Mouse (Mus musculus): Measurements from ENCODE around the gene Tcte2.
"Not testable (repeated sequence)": the region's sequence is repeated elsewhere in the genome, so short reads cannot be mapped to it uniquely, and the experiment has no call there.

Tcte2 gene

GRCm38 (mm10) chr17:13681686-13682085 lies 79.9 kb downstream of the Tcte2 start:
- DNase-seq: no peak

GRCm38 (mm10) chr17:13681126-13681525 lies 80.5 kb downstream of the Tcte2 start:
- DNase-seq: no peak

DNA sequence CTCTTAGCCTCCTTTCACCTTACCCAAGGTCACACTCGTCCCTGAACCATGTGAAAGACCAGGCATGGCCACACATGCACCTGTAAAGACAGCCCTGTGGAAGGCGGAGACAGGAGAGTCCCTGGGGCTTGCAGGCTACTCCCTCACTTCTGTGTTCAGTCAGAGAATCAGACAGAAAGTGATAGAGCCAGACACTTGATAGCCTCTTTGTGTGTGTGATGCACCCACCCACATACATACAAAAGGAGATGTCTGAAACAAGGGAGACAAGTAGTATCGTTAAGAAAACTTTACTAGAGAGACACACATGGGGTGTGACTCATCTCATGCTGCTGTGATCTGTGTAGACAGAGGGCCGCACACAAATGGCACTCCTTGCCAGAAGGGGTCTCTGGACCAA lies 81.3 kb downstream of the Tcte2 start:
- no peak for DNase-seq

GRCm38 (mm10) chr17:13679725-13680124 lies 81.9 kb downstream of the Tcte2 start:
- no peak for DNase-seq

GRCm38 (mm10) chr17:13677225-13678148 lies 84.1 kb downstream of the Tcte2 start:
- no peak for DNase-seq

DNA sequence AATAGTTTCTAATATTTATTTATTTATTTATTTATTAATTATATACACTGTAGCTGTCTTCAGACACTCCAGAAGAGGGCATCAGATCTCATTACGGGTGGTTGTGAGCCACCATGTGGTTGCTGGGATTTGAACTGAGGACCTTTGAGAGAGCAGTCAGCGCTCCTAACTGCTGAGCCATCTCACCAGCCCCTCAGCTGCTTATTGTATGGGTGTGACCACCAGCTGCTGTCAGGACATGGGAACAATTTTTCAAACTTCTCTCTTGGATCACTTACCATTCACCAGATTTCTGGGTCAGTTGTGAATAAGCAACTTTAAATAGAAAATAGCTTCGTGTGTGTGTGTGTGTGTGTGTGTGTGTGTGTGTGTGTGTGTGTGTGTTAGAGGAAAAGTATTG lies 85.5 kb downstream of the Tcte2 start:
- DNase-seq: not testable (repeated sequence)

GRCm38 (mm10) chr17:13675630-13676029 lies 86.0 kb downstream of the Tcte2 start:
- no peak for DNase-seq

GRCm38 (mm10) chr17:13674695-13675306 lies 86.8 kb downstream of the Tcte2 start:
- no peak for DNase-seq

DNA sequence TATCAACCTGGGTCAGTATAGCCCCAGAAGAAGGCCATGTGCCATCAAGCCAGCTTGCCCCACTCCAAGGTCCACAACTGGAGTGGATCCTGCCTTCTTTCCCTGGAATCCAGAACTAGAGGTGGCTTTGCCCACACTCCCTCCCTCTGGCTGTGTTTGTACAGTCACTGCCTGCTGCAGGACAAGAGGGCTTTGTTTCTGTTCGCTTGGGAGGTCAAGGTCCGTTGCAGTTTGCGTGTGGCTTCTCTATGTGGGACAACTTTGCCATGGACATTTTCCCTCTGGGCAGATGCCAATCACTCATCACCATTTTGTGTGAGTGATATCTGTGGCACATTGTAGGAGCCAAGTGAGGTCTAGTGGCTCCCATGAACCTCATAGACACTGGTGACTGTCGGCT lies 89.9 kb downstream of the Tcte2 start:
- no peak for DNase-seq

GRCm38 (mm10) chr17:13670227-13670626 lies 91.4 kb downstream of the Tcte2 start:
- no peak for DNase-seq

GRCm38 (mm10) chr17:13669206-13669605 lies 92.4 kb downstream of the Tcte2 start:
- DNase-seq: no peak

DNA sequence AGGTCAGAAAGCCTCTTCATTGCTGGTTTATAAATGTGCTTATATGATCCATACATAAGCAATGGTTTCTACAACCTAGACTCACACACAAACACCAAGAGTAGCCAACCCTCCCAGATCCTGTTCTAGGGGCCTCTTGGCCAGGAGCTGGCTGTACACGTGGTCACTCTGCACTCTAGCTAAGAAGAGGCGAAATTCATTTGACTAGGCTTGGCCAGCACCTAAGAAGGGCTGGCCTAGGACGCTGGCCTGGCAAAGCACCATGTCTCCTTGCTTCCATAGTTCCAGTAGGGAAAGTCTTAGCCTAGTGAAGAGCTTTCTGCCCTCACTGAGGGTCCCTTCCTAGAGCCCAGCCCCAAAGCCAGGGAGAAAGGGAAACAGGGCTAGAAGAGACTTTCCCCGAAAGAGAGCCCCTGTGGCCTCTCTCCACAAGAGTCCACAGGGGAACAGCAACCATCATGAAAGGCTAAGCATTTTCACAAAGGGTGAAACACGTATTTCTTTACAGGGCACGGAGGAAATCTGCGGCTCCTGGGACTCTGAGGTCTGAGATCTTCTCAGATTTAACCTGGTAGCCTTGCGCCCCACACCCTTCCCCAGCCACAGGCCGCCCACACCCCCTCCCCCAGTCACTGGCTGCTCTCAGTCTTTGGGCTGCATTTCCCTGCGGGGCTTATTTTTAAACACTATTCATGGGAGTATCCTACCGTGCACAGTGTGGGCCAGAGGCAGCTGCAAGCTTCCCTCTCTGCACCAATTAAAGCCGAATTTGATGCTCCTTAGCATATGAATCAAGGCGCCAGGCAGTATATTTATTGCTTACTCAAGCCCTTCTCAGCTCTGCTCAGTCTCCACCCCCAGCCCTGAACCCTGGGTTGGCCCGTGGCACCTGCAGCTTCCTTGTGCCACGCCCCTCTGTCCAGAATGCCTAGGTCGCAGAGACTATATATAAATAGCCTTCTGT lies 93.3 kb downstream of the Tcte2 start:
- peak; percentile 60 for DNase-seq

GRCm38 (mm10) chr17:13667006-13667405 lies 94.6 kb downstream of the Tcte2 start:
- no peak for DNase-seq

DNA sequence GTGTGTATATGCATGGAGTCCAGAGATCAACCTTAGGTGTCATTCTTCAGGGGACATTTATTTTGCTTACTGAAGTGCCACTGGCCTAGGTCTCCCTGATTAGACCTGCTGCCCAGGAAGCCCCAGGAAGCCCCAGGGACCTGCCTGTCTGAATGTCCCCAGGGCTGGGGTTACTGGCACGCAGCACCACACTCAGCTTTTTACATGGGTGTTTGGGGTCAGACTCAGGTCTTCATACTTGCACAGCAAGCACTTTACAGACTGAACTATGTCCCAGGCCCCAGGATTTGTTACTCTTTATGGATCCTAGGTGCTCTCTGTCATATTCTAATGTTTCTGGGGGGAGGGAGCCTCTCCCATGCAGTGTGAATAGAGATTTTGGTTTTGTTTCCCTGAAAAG lies 95.9 kb downstream of the Tcte2 start:
- DNase-seq: no peak

DNA sequence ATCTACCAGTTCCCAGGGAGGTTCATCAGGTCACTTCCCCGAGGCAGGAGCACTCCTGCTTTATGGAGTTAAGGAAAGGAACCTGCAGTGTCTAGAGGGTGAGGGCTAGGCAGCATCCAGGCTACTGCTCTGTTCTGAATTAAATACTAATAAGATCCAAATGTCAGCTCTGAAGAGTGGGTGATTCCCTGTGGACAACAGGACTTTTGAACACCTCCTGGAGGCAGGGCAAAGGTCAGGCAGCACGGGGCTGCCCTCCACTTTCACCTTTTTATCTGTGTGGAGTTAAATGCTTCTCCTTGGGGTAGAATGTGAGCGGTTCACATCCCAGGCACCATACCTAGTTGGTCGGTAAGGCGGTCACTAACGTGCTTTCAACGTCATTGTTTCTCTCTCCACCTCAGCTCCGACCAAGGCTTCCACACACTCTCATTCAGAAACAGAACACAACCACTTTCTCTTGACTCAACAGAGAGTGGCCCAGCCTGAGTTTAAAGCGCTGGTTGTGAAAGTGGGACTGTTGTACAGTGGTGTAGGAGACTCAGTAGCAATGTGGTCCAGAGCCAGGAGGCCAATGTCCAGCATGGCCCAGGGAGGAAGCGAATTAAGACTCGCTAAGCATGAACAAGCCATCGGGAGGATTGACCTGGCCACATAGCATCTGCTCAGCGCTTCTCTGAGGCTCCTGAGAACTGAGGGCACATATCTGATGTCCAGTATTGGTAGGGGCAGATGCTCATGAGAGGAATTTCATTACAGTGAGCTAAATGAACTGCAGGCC lies 98.0 kb downstream of the Tcte2 start:
- DNase-seq: no peak
